Mouse (Mus musculus) limb, embryonic 10.5 days (tissue): ENCODE measurements at regions not wholly inside any gene's neighbourhood (a gene's known extent, or its start where the extent isn't known, plus 50 kb on each side); places are given as distances from the start of the nearest gene placed in this dataset.

Source experiments
- DNase-seq: peaks from one replicate; pipeline ENCODE4 v3.0.0-alpha.2; 2017; ENCODE audit warnings: low spot score
- H3K27ac ChIP-seq: fragments of 300-500 bp; sonication (generic); 2 replicates; pipeline ENCODE4 v1.5.1; 2016; ENCODE audit warnings: mild to moderate bottlenecking
- H3K27me3 ChIP-seq: fragments of 300-500 bp; sonication (generic); 2 replicates; pipeline ENCODE4 v1.6.1; 2016; ENCODE audit warnings: low read depth, mild to moderate bottlenecking; ENCODE audit not compliant: poor library complexity, severe bottlenecking
- H3K36me3 ChIP-seq: fragments of 300-500 bp; sonication (generic); 2 replicates; pipeline ENCODE4 v1.6.1; 2016; ENCODE audit warnings: mild to moderate bottlenecking, moderate library complexity
- H3K4me1 ChIP-seq: fragments of 300-500 bp; sonication (generic); 2 replicates; pipeline ENCODE4 v1.6.1; 2016
- H3K4me3 ChIP-seq: fragments of 300-500 bp; sonication (generic); 2 replicates; pipeline ENCODE4 v1.5.1; 2016; ENCODE audit warnings: mild to moderate bottlenecking, moderate library complexity
- H3K9me3 ChIP-seq: fragments of 300-500 bp; sonication (generic); replicated peaks from 2 replicates; pipeline ENCODE4 v1.6.1; 2016; ENCODE audit warnings: mild to moderate bottlenecking
- WGBS: fragments of 180-500 bp; shearing (Covaris S2); methylation state at CpG from one replicate; pipeline ENCODE4 v1.1.7; 2016; 5-methylcytosine and 5-hydroxymethylcytosine counted together

DNA sequence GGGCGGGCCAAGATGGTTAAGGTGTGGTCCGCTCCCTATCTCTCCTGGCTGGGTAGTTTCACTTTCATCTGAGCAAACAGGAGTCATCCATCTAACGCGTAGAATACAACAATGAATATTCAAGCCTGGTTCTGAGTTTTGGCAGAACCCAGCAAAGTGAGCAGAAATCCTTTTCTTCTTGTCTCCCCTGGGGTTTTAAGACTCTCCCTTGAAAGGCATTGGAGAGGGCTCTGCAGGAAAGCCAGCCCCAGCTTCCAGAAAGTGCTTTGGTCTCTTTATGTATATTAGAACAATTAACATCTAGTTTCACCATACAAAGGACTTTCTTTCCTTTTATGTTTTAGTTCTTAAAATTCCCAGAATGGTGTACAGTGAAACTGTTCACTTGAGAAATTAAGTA lies 458.5 kb upstream of the Gm765 start:
- no peaks in the 10 kb centered on the region for H3K9me3 ChIP-seq
- H3K36me3 ChIP-seq = no peaks in the 10 kb centered on the region
- 79% methylated on average over 4 of the region's 4 CpGs for WGBS
- peaks cover 29% of the 10 kb centered on the region for H3K4me1 ChIP-seq
- no peak overlapping the region for H3K27ac ChIP-seq
- no peak for DNase-seq
- no peaks in the 10 kb centered on the region for H3K27me3 ChIP-seq
- H3K4me3 ChIP-seq = no peak overlapping the region

DNA sequence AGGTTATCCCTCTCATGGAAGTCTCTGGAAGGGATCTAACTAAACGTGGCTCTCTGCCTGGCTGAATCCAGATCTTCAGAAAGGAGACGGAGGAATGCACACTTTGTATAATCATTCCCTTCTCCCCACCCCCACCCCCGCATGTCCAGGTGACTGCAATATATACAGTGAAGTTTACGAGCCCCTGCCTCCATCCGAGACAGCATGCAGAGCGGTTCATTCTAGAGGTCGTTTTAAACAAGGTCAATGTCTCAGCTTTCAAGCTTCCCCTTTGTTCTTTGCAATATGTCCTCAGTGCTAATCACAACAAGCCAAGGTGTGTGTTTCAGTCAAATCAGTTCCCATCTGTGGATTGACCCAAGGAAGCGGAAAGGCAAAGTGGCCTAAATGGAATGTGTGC lies 457.5 kb upstream of the Gm765 start:
- WGBS = 41% methylated on average over 8 of the region's 8 CpGs
- no peaks in the 10 kb centered on the region for H3K27me3 ChIP-seq
- DNase-seq = no peak
- H3K36me3 ChIP-seq = no peaks in the 10 kb centered on the region
- H3K4me1 ChIP-seq = peaks cover 29% of the 10 kb centered on the region
- no peak overlapping the region for H3K4me3 ChIP-seq
- H3K27ac ChIP-seq = peak overlapping the region; percentile 53; the same call in 1 of the 2 replicates
- no peaks in the 10 kb centered on the region for H3K9me3 ChIP-seq

DNA sequence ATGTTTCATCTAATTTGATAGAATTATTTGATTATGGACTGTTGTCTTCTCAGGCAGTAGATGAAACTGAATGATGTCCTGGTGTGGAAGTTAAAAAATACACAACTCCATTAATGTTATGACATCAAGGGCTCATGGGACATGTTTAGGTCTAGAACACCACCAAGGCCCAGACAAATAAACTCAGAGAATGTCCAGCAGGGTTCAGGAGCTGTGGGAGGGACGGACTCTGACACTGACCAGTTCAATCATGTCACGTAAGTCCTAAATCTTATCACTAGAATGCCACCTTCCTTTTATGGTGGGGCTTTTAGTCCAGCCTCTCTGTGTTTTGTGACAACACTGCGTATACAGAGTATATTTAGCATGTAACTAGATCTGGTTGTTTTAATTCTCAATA lies 455.2 kb upstream of the Gm765 start:
- DNase-seq = no peak
- H3K27me3 ChIP-seq = no peaks in the 10 kb centered on the region
- no peaks in the 10 kb centered on the region for H3K36me3 ChIP-seq
- WGBS = 76% methylated on average over 3 of the region's 3 CpGs
- H3K4me1 ChIP-seq = peaks cover 29% of the 10 kb centered on the region
- no peak overlapping the region for H3K27ac ChIP-seq
- H3K4me3 ChIP-seq = no peak overlapping the region
- H3K9me3 ChIP-seq = no peaks in the 10 kb centered on the region

DNA sequence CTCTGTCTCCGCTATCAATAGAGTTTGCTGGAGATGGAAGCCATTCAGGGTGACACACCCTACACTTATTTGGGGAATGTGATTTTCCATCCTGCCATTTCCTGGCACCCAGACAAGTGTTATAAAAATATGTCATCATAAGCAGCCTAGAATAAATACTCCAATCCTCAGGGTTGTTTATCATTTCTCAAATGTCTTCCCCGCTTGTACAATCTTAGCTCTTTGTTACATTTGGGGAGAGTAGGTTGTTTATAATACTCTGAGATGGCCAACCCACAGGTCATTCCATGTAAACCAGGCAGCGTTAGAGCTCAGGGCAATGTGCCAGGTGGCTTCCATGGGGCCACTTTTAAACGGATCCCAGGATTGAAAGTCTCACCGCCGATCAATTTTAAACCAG lies 454.8 kb upstream of the Gm765 start:
- Histone ChIP-seq H3K36me3 (no peaks in the 10 kb centered on the region), H3K4me3 (no peak overlapping the region), H3K27me3 (no peaks in the 10 kb centered on the region), H3K27ac (no peak overlapping the region), H3K4me1 (peaks cover 29% of the 10 kb centered on the region), H3K9me3 (no peaks in the 10 kb centered on the region)
- WGBS = 87% methylated on average over 6 of the region's 6 CpGs
- DNase-seq = no peak

DNA sequence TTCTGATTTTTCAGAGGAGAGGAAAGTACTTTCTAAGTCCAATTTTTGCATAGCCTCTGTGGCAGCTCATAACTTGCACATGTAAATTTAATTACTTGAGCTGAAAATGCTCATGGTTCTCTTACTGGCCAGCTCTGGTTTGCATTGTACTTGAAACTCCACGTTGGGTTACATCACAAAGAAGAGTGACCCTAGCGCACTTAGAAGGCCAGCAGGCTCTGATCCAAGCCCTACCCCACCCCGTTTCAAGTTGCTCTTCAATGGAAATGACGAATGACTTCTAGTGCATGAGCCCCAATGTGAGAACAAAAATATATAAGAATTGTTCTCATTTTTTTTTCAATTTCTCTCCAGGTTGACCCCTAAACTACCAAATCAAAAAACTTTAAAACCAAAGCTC lies 454.1 kb upstream of the Gm765 start:
- DNase-seq = no peak
- WGBS = 71% methylated on average over 4 of the region's 4 CpGs

DNA sequence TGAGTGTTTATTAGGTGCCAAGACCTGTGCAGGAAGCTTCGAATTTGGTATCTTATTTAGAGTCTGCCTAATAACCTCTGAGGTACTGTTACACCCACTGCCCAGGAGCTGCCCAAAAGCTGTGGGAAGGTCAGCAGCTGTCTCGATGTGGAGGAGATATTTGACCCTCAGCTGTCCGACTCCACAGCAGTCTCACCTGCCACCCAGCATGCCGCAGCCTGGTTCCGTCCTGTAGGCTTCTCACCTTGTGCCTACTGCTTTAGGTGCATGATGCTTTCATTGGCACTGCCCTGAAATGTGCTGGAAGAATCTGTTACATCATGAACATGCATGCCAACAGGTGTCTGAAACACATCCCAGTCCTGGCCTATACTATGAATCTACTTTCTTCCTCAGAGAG lies 444.9 kb upstream of the Gm765 start:
- Histone ChIP-seq H3K36me3 (no peaks in the 10 kb centered on the region), H3K27ac (no peak overlapping the region), H3K4me1 (peaks cover 25% of the 10 kb centered on the region), H3K4me3 (no peak overlapping the region), H3K27me3 (peaks cover 14% of the 10 kb centered on the region), H3K9me3 (no peaks in the 10 kb centered on the region)
- no peak for DNase-seq
- 73% methylated on average over 5 of the region's 5 CpGs for WGBS

More for the DNA sequence above, 454.1 kb upstream of the Gm765 start:
- H3K27me3 ChIP-seq = no peaks in the 10 kb centered on the region
- no peaks in the 10 kb centered on the region for H3K36me3 ChIP-seq
- H3K4me3 ChIP-seq = no peak overlapping the region
- H3K4me1 ChIP-seq = peaks cover 26% of the 10 kb centered on the region
- no peak overlapping the region for H3K27ac ChIP-seq
- no peaks in the 10 kb centered on the region for H3K9me3 ChIP-seq

DNA sequence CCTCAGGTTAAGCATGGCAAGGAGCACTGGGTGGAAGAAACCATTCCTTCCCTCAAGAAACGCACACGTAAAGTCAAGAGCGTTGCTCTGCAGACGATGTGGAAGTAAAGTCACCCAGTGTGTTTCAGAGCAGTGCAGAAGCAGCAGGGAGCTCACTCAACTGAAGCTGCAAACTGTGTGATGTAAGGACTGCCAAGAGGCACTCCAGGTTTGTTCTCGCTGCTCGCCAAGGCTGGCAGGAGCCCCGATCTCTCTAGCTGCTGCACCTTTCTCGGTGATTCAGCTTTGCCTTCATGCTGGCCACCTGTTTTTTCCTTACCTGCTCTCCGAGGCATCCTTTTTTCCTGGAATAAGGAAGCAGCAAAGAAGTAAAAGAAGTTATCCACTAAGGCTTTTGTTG lies 439.5 kb upstream of the Gm765 start:
- H3K4me1 ChIP-seq = peaks cover 25% of the 10 kb centered on the region
- peaks cover 28% of the 10 kb centered on the region for H3K27me3 ChIP-seq
- DNase-seq = no peak
- H3K4me3 ChIP-seq = no peak overlapping the region
- H3K27ac ChIP-seq = no peak overlapping the region
- H3K36me3 ChIP-seq = no peaks in the 10 kb centered on the region
- 85% methylated on average over 9 of the region's 9 CpGs for WGBS
- no peaks in the 10 kb centered on the region for H3K9me3 ChIP-seq

DNA sequence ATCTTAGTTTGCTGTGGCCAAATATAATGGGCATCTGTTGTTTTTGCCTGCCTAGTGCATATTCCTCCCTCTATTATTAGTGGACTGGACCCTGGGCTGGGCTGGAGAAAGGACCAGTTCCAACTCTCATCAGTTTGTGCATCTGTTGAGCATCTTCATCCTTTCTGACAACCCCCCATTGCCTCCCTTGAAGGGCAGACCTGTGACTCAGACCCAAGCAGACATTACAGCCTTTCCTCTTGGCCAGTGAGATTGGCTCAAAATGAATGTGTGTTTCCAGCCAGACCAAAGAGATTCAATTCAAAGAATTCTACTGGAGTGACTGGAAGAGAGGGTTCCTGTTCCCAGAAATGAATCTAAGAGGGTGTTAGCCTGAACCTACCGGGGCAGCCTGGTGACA lies 433.2 kb upstream of the Gm765 start:
- DNase-seq = no peak
- peaks cover 17% of the 10 kb centered on the region; the same call in 1 of the 2 replicates for H3K27me3 ChIP-seq
- no peak overlapping the region for H3K4me3 ChIP-seq
- no peaks in the 10 kb centered on the region for H3K36me3 ChIP-seq
- H3K9me3 ChIP-seq = no peaks in the 10 kb centered on the region
- no peak overlapping the region for H3K27ac ChIP-seq
- WGBS = 83% methylated on average over 1 of the region's 1 CpGs
- no peaks in the 10 kb centered on the region for H3K4me1 ChIP-seq

DNA sequence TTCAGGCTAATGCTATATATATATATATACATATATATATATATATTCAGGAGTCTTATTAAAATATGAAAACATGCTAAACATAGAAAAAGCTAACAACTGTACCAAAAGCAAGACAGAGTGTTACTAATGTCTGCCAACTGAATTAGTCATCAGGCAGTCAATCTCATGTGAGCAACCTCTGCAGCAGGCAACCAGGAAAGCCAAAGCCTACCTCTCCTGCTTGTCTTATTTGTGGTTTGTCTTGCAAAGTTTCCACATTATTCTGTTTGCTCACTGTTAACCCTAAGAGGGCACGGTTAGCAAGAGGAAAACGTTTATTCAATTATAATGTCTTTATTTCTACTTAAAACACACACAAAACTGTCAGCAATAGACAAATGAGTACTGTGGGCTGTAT lies 427.4 kb upstream of the Gm765 start:
- Histone ChIP-seq H3K27me3 (no peaks in the 10 kb centered on the region), H3K4me1 (peaks cover 4% of the 10 kb centered on the region; the same call in 1 of the 2 replicates), H3K4me3 (no peak overlapping the region), H3K27ac (no peak overlapping the region), H3K9me3 (no peaks in the 10 kb centered on the region), H3K36me3 (no peaks in the 10 kb centered on the region)
- 78% methylated on average over 2 of the region's 2 CpGs for WGBS
- no peak for DNase-seq

DNA sequence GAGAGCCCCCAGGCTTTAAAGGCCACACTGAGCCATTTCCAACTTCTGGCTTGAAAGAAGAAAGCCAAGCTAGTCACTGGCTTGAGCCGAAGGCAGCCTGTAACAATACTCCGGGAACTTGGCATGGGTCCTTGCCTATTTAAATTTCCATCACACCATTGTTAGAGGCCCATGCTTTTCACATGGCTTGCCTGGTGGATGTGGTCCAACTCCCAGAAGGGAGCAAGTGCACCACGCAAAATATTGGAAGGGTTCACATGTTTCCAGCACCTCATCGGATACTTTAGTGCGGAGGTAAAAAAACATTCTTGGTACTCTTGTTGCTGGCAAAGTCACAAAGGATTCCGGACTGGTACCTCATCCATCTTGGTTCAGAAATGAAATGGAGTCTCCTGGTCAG lies 426.8 kb upstream of the Gm765 start:
- Histone ChIP-seq H3K27ac (no peak overlapping the region), H3K9me3 (no peaks in the 10 kb centered on the region), H3K27me3 (no peaks in the 10 kb centered on the region), H3K4me1 (peaks cover 4% of the 10 kb centered on the region; the same call in 1 of the 2 replicates), H3K4me3 (no peak overlapping the region), H3K36me3 (no peaks in the 10 kb centered on the region)
- no peak for DNase-seq
- WGBS = 95% methylated on average over 6 of the region's 6 CpGs

DNA sequence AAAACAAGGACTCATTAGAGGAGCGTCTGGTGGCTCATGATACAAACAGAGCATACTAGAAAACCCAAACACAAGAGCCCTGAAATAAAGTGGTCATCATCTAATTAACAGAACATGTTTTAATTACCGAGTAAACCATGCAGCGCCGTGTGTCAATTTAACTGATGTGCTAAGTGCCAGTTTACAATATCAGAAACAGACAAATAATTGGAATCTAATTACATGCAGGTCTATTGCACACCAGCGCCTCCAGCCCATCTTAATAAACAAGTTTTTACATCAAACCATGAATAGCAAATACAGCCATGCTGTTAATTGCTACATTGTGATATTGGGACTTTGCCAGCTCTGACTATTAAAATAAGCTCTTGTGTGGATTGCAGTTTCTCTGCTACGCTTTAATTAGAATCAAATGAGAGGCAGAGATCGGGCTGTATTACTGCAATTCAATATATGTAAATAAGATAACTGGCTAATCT lies 425.3 kb upstream of the Gm765 start:
- DNase-seq = no peak
- no peak overlapping the region for H3K27ac ChIP-seq
- H3K27me3 ChIP-seq = no peaks in the 10 kb centered on the region
- no peaks in the 10 kb centered on the region for H3K36me3 ChIP-seq
- peaks cover 4% of the 10 kb centered on the region; the same call in 1 of the 2 replicates for H3K4me1 ChIP-seq
- no peaks in the 10 kb centered on the region for H3K9me3 ChIP-seq
- WGBS = 66% methylated on average over 7 of the region's 7 CpGs
- H3K4me3 ChIP-seq = no peak overlapping the region

DNA sequence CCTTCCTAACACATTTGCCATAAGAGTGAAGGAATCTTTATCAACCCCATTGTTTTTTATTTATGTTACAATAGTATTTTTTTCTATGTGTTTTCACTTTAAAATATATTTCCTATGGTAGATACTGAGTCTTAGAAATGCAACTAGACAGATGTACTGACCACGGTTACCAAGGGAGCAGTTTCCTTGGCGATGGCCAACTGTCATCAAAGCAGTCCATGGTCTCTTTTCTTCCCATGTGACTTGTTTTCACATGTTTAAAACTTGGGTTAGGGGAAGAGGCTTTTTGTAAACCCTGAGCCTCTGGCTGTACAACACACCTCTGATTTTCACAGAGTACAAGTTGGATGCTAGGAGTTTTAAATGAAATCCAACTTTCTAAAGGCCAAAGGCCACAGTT lies 411.9 kb upstream of the Gm765 start:
- DNase-seq = no peak
- H3K4me1 ChIP-seq = no peaks in the 10 kb centered on the region
- no peak overlapping the region for H3K4me3 ChIP-seq
- WGBS = 90% methylated on average over 2 of the region's 2 CpGs
- H3K27ac ChIP-seq = no peak overlapping the region
- no peaks in the 10 kb centered on the region for H3K36me3 ChIP-seq
- H3K9me3 ChIP-seq = no peaks in the 10 kb centered on the region
- H3K27me3 ChIP-seq = no peaks in the 10 kb centered on the region

DNA sequence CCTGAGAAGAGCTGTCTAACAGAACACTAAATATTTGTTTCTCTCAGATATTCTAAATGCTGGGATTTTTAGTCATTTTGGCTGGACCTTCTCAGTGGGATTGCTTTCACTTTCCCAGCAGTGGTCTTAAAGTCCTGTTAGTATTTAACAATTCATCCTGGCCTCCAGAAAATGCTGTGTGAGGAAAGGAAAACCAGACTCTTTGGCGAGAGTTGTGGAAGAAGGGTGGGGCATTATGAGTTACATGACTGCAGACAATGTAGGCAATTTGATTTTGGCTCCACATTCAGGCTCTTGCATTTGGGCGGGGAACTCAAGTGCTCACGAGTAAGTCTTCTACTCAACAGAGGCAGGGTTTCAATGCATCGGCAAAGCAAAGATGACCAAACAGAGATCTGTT lies 406.1 kb upstream of the Gm765 start:
- 91% methylated on average over 4 of the region's 4 CpGs for WGBS
- Histone ChIP-seq H3K4me1 (peaks cover 21% of the 10 kb centered on the region), H3K36me3 (no peaks in the 10 kb centered on the region), H3K27ac (no peak overlapping the region), H3K9me3 (no peaks in the 10 kb centered on the region), H3K27me3 (no peaks in the 10 kb centered on the region), H3K4me3 (no peak overlapping the region)
- no peak for DNase-seq

DNA sequence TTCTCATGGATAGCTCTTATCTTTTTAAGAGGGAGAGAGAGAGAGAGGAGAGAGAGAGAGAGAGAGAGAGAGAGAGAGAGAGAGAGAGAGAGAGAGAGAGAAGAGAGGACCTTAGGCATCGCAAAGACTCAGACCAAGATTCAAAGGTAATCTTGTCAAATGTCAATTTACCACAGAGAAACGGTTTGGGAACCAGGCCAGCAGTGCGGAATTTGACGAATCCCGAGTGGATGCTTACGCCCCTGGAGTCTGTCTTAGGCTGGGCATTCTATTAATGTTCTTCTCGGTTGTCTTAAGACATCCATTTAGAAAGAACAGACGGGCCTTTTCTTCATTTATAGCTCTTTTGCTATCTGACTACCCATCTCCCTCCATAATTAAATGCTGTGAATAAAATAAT lies 404.4 kb upstream of the Gm765 start:
- DNase-seq = no peak
- Histone ChIP-seq H3K27ac (no peak overlapping the region), H3K9me3 (no peaks in the 10 kb centered on the region), H3K27me3 (no peaks in the 10 kb centered on the region), H3K4me1 (peaks cover 21% of the 10 kb centered on the region), H3K36me3 (no peaks in the 10 kb centered on the region), H3K4me3 (no peak overlapping the region)
- 80% methylated on average over 8 of the region's 8 CpGs for WGBS
